Mouse (Mus musculus): ENCODE results near the gene Rptor. TPM values are rescaled to one million over a fixed set of nuclear protein-coding genes. Genes with fewer than 3 reads are reported as not detected.
A peak's percentile ranks its signal among the peaks of the same experiment; 100 is the strongest.

The Rptor gene
- polyA plus RNA-seq, 1 experiment from 2014 or later = 13.2 TPM

DNA sequence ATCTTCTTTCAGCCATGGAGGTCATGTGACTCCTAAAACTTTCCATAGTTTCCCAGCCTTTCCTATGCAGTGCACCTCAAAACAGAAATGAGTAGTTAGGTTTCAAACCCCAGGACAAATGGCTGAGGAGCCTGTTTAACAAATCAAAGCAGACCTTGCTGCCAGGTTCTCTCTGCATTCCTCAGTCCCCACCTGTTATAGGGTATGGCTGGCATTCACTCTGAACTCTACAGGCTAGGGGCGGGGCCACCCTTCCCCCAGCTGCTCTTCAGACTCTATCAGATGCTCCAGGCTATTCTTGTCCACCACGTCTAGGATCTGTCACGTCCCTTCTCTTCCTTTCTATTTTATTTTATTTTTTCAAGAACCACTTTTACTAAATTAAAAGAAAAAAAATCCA is 8.7 kb upstream of the Rptor start:
- H3K4me3 ChIP-seq (ENCODE audit: low read depth, low read length) = no peak overlapping the region
- ATAC-seq (replicated peaks; ENCODE audit: low FRiP score) (no peak), DNase-seq (ENCODE audit: low spot score) (no peak)
- no peaks in the 10 kb centered on the region for H3K36me3 ChIP-seq (ENCODE audit: control insufficient read depth, insufficient read depth, low read length)
- H3K27me3 ChIP-seq (replicated peaks; ENCODE audit: control insufficient read depth, insufficient read depth, low read length) = peaks cover 30% of the 10 kb centered on the region
- H3K4me1 ChIP-seq (replicated peaks; ENCODE audit: control insufficient read depth, insufficient read depth, low read length) = no peaks in the 10 kb centered on the region
- no peak overlapping the region for H3K9ac ChIP-seq (ENCODE audit: low read depth, low read length)
- H3K4me2 ChIP-seq = no peak overlapping the region
- WGBS = 29% methylated on average over 3 of the region's 3 CpGs
- no peaks in the 10 kb centered on the region for H3K9me3 ChIP-seq (ENCODE audit: control insufficient read depth, low read length)
- no peak overlapping the region for H3K27ac ChIP-seq (ENCODE audit: low read depth, low read length)

DNA sequence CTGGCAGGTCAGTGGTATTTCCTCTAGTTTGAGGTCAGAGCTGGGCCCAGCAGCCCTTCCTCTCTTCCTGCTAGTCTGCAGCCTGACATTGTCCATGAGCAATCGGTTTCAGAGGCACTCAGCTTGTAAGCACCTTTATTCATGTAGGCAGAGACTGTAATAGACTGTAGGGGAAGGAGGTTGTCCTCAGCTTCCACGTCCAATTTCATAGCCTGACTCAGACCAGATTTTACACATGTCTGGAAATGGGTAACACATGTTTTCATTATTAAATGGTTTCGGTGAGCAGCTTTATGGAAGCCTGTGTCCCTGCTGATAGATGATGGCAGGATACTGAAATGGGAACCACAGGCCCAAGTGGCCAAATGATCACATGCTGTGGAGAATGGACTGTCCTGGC is 3.8 kb upstream of the Rptor start:
- WGBS = 49% methylated on average over 3 of the region's 3 CpGs
- Histone ChIP-seq H3K27ac (ENCODE audit: low read depth, low read length) (no peak overlapping the region), H3K4me2 (no peak overlapping the region), H3K4me1 (replicated peaks; ENCODE audit: control insufficient read depth, insufficient read depth, low read length) (peaks cover 3% of the 10 kb centered on the region), H3K4me3 (ENCODE audit: low read depth, low read length) (no peak overlapping the region), H3K9me3 (ENCODE audit: control insufficient read depth, low read length) (no peaks in the 10 kb centered on the region), H3K36me3 (ENCODE audit: control insufficient read depth, insufficient read depth, low read length) (no peaks in the 10 kb centered on the region), H3K9ac (ENCODE audit: low read depth, low read length) (no peak overlapping the region), H3K27me3 (replicated peaks; ENCODE audit: control insufficient read depth, insufficient read depth, low read length) (peaks cover 5% of the 10 kb centered on the region; the same call in 1 of the 2 replicates)
- DNase-seq (ENCODE audit: low spot score) (no peak), ATAC-seq (replicated peaks; ENCODE audit: low FRiP score) (no peak)

DNA sequence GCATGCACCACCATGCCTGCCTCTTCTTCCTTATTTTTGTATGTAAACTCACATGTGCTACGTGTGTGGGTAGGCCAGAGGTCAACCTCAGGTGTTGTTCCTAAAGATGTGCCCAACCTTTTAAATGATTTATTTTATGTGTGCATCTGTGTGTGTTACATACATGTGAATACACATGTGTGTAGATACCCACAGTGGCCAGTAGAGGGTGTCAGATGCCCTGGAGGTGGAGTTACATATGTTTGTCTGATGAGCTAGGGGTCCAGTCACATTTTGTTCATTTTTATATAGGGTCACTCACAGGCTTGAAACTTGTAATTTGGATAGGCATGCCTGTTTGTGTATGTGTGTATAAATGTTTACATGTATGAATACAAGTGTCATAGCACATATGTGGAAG is 2.4 kb upstream of the Rptor start:
- H3K36me3 ChIP-seq (ENCODE audit: control insufficient read depth, insufficient read depth, low read length) = no peaks in the 10 kb centered on the region
- no peak overlapping the region for H3K9ac ChIP-seq (ENCODE audit: low read depth, low read length)
- peaks cover 11% of the 10 kb centered on the region for H3K4me1 ChIP-seq (replicated peaks; ENCODE audit: control insufficient read depth, insufficient read depth, low read length)
- WGBS = 73% methylated on average over 1 of the region's 1 CpGs
- H3K4me3 ChIP-seq (ENCODE audit: low read depth, low read length) = no peak overlapping the region
- H3K9me3 ChIP-seq (ENCODE audit: control insufficient read depth, low read length) = no peaks in the 10 kb centered on the region
- no peak for DNase-seq (ENCODE audit: low spot score)
- no peak for ATAC-seq (replicated peaks; ENCODE audit: low FRiP score)
- no peak overlapping the region for H3K27ac ChIP-seq (ENCODE audit: low read depth, low read length)
- H3K4me2 ChIP-seq = no peak overlapping the region
- H3K27me3 ChIP-seq (replicated peaks; ENCODE audit: control insufficient read depth, insufficient read depth, low read length) = peaks cover 5% of the 10 kb centered on the region; the same call in 1 of the 2 replicates

DNA sequence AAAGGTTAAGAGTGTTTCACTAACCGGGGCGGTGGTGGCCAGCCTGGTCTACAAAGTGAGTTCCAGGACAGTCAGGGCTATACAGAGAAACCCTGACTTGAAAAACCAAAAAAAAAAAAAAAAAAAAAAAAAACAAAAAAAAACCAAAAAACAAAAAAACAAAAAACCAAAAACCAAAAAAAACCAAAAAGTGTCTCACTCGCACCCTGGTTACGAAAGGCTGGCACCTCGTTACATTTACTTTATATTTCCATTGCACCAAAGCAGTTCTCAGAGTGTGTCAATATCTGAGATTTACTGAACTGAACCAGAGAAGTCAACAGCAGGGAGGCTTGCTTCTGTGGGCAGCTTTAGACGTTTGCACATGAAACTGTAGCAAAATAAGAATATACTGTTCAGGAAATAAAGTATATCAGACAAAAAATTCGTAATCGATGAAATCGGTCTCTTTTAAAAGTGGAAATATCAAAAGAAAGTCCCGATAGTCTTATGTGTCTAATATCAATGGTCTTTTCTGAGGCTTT is 466 bp upstream of the Rptor start:
- H3K27ac ChIP-seq (ENCODE audit: low read depth, low read length) = no peak overlapping the region

DNA sequence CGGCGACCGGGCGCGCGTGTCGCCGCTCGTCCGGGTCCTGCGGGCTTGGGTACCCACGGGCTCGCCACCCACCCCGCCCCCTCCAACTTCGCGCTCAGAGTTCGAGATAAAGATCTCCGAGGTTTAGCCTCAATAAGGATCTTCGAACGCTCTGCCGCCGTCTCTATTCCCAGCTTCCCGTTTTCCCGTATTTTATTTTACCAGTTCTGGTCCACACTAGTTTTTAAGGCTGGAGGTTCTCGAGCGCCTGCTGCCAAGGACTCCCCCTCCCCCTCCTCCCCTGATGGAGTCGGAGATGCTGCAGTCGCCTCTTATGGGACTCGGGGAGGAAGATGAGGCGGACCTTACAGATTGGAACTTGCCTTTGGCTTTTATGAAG is 811 bp downstream of the Rptor start:
- peaks cover 7% of the 10 kb centered on the region; the same call in 1 of the 2 replicates for H3K36me3 ChIP-seq (ENCODE audit: control insufficient read depth, insufficient read depth, low read length)
- H3K9me3 ChIP-seq (ENCODE audit: control insufficient read depth, low read length) = no peaks in the 10 kb centered on the region
- ATAC-seq (replicated peaks; ENCODE audit: low FRiP score) (no peak), DNase-seq (ENCODE audit: low spot score) (peak; percentile 45)
- peak overlapping the region; percentile 96 for H3K9ac ChIP-seq (ENCODE audit: low read depth, low read length)
- peak overlapping the region; percentile 78 for H3K27ac ChIP-seq (ENCODE audit: low read depth, low read length)
- peak overlapping the region; percentile 94 for H3K4me3 ChIP-seq (ENCODE audit: low read depth, low read length)
- peaks cover 11% of the 10 kb centered on the region for H3K4me1 ChIP-seq (replicated peaks; ENCODE audit: control insufficient read depth, insufficient read depth, low read length)
- no peaks in the 10 kb centered on the region for H3K27me3 ChIP-seq (replicated peaks; ENCODE audit: control insufficient read depth, insufficient read depth, low read length)
- peak overlapping the region; percentile 88 for H3K4me2 ChIP-seq
- under 1% methylated on average over 30 of the region's 30 CpGs for whole genome bisulfite sequencing

More for the DNA sequence above, 466 bp upstream of the Rptor start:
- ATAC-seq (replicated peaks; ENCODE audit: low FRiP score) = no peak
- H3K27me3 ChIP-seq (replicated peaks; ENCODE audit: control insufficient read depth, insufficient read depth, low read length) = no peaks in the 10 kb centered on the region
- peak overlapping the region; percentile 94 for H3K4me3 ChIP-seq (ENCODE audit: low read depth, low read length)
- WGBS = 38% methylated on average over 10 of the region's 10 CpGs
- peaks cover 11% of the 10 kb centered on the region for H3K4me1 ChIP-seq (replicated peaks; ENCODE audit: control insufficient read depth, insufficient read depth, low read length)
- no peak for DNase-seq (ENCODE audit: low spot score)
- no peak overlapping the region for H3K9ac ChIP-seq (ENCODE audit: low read depth, low read length)
- H3K4me2 ChIP-seq = peak overlapping the region; percentile 88
- no peaks in the 10 kb centered on the region for H3K36me3 ChIP-seq (ENCODE audit: control insufficient read depth, insufficient read depth, low read length)
- H3K9me3 ChIP-seq (ENCODE audit: control insufficient read depth, low read length) = no peaks in the 10 kb centered on the region

DNA sequence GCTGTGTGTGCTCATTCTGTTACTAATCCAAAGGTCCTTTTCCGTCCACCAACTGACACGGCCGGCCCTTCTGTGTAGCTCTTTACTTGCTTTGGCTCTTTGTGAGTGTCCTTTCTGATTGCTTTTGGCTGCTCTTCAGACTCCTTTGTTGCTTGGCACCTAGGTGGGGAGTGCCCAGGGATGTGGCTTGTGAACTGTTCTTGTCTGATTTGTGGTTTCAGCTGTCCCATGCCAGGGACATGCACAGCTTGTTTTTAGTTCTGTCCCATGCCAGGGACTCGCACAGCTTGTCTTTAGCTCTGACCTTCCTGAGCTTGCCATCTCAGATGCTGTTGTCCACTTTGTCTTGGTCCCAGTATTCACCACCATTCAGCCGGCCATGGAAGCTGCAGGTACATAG is 4.8 kb downstream of the Rptor start:
- no peak overlapping the region for H3K4me3 ChIP-seq (ENCODE audit: low read depth, low read length)
- no peaks in the 10 kb centered on the region for H3K27me3 ChIP-seq (replicated peaks; ENCODE audit: control insufficient read depth, insufficient read depth, low read length)
- H3K4me1 ChIP-seq (replicated peaks; ENCODE audit: control insufficient read depth, insufficient read depth, low read length) = peaks cover 11% of the 10 kb centered on the region
- H3K36me3 ChIP-seq (ENCODE audit: control insufficient read depth, insufficient read depth, low read length) = peaks cover 12% of the 10 kb centered on the region; the same call in 1 of the 2 replicates
- H3K9ac ChIP-seq (ENCODE audit: low read depth, low read length) = no peak overlapping the region
- ATAC-seq (replicated peaks; ENCODE audit: low FRiP score) (no peak), DNase-seq (ENCODE audit: low spot score) (no peak)
- WGBS = 95% methylated on average over 5 of the region's 5 CpGs
- H3K9me3 ChIP-seq (ENCODE audit: control insufficient read depth, low read length) = no peaks in the 10 kb centered on the region
- H3K4me2 ChIP-seq = no peak overlapping the region
- no peak overlapping the region for H3K27ac ChIP-seq (ENCODE audit: low read depth, low read length)

DNA sequence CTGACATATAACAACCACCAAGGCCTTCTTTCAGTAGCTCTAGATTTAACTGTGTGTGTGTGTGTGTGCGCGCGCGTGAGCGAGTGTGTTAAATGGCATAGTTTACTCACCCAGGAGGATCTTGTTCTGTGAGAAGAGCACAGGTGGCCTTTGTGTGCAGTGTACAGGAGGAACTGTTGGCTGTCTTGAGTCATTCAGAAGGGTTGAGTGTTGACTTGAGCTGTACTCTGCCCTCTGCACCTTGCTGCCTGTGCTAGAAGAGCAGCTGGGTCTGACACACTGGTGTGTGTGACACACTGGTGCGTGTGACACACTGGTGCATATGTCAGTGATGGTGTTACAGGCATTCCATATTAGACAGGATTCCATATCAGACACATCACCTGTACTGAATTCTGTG is 8.8 kb downstream of the Rptor start:
- DNase-seq (ENCODE audit: low spot score) = no peak
- no peak overlapping the region for H3K9ac ChIP-seq (ENCODE audit: low read depth, low read length)
- H3K4me3 ChIP-seq (ENCODE audit: low read depth, low read length) = no peak overlapping the region
- 95% methylated on average over 6 of the region's 6 CpGs for WGBS
- no peaks in the 10 kb centered on the region for H3K9me3 ChIP-seq (ENCODE audit: control insufficient read depth, low read length)
- H3K4me1 ChIP-seq (replicated peaks; ENCODE audit: control insufficient read depth, insufficient read depth, low read length) = no peaks in the 10 kb centered on the region
- H3K27ac ChIP-seq (ENCODE audit: low read depth, low read length) = no peak overlapping the region
- no peak overlapping the region for H3K4me2 ChIP-seq
- H3K36me3 ChIP-seq (ENCODE audit: control insufficient read depth, insufficient read depth, low read length) = peaks cover 12% of the 10 kb centered on the region; the same call in 1 of the 2 replicates
- H3K27me3 ChIP-seq (replicated peaks; ENCODE audit: control insufficient read depth, insufficient read depth, low read length) = no peaks in the 10 kb centered on the region
- ATAC-seq (replicated peaks; ENCODE audit: low FRiP score) = no peak

DNA sequence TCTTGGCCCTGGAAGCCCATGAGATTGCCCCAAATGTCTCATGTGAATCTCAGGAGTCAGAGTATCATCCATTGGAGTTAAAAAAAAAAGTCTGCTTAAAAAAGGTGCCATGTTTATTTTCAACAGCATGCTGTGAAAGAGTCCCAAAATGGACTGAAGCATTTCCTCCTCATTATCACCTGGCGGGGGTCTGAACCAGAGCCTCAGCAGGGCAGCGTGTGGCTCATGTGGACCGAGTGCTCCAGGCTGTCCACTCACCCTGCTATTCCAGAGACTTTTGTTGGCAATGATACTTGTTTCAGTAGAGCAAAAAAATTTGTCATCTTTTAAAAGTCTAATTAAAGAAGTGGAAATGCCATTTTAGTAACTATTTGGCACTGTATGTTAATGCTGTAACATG is 9.5 kb downstream of the Rptor start:
- Histone ChIP-seq H3K4me2 (no peak overlapping the region), H3K4me1 (replicated peaks; ENCODE audit: control insufficient read depth, insufficient read depth, low read length) (no peaks in the 10 kb centered on the region), H3K9me3 (ENCODE audit: control insufficient read depth, low read length) (no peaks in the 10 kb centered on the region), H3K27ac (ENCODE audit: low read depth, low read length) (no peak overlapping the region), H3K9ac (ENCODE audit: low read depth, low read length) (no peak overlapping the region), H3K4me3 (ENCODE audit: low read depth, low read length) (no peak overlapping the region), H3K36me3 (ENCODE audit: control insufficient read depth, insufficient read depth, low read length) (peaks cover 12% of the 10 kb centered on the region; the same call in 1 of the 2 replicates), H3K27me3 (replicated peaks; ENCODE audit: control insufficient read depth, insufficient read depth, low read length) (no peaks in the 10 kb centered on the region)
- ATAC-seq (replicated peaks; ENCODE audit: low FRiP score) (no peak), DNase-seq (ENCODE audit: low spot score) (no peak)
- WGBS = 81% methylated on average over 3 of the region's 3 CpGs

DNA sequence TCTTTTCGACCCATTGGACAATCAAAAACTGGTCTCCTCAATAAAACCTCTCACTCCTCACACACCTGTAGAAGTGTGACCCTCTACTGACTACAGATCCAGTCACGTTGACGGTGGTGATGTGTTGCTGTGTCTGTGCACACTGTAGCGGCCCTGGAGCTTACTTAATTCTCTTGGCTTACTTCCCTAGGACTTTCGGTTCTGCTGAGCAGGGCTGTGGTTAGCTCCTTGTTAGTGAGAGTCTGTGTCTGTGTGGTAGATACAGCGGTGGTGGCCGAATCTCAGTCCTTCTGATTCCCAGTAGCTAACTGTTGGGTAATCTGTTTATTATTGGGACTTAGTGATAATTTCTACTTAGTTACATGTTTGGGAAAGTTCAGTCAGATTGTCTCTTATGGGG is 12.4 kb downstream of the Rptor start:
- 84% methylated on average over 7 of the region's 7 CpGs for WGBS
- H3K27ac ChIP-seq (ENCODE audit: low read depth, low read length) = no peak overlapping the region
- H3K4me3 ChIP-seq (ENCODE audit: low read depth, low read length) = no peak overlapping the region
- H3K4me1 ChIP-seq (replicated peaks; ENCODE audit: control insufficient read depth, insufficient read depth, low read length) = no peaks in the 10 kb centered on the region
- no peaks in the 10 kb centered on the region; the same call in 1 of the 2 replicates for H3K36me3 ChIP-seq (ENCODE audit: control insufficient read depth, insufficient read depth, low read length)
- DNase-seq (ENCODE audit: low spot score) (no peak), ATAC-seq (replicated peaks; ENCODE audit: low FRiP score) (no peak)
- H3K9ac ChIP-seq (ENCODE audit: low read depth, low read length) = no peak overlapping the region
- H3K9me3 ChIP-seq (ENCODE audit: control insufficient read depth, low read length) = no peaks in the 10 kb centered on the region
- H3K4me2 ChIP-seq = no peak overlapping the region
- no peaks in the 10 kb centered on the region for H3K27me3 ChIP-seq (replicated peaks; ENCODE audit: control insufficient read depth, insufficient read depth, low read length)

Data from liver, embryonic 11.5 days (tissue).